Mouse (Mus musculus): ENCODE data around the gene Gm28710.

The Gm28710 gene

DNA sequence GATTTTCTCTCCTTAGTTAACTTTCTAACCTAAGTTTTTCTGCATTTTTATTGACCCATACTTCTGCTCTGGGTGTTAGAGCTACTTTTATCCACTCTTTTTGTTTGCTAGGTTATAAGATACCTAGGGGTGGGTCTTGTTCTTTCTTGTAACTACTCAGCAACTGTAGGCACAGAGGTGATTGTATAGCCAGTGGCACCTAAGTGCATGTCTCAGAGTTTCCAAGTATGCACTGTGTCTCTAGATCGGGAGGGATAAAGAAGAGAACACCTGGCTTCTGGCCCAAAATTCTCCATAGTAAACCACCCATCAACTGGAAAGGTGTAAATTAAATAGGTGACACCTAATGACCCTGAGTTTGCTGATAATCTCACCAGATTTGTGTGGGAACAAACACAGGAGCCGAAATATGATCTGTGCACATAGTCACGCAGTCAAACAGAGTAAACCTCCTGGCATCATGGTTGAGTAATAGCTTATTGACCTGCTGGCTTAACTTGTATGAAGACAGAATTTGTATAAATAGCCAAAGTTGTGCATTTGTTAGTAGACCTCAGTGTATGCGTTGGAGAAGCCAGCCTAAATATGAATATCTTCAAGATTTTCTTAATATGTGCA, at the start of gene Gm28710:
Gm28710 (plus strand) TSS at position 568 of the 618 bp plus-strand sequence.
- no peak for TF ChIP-seq GATA4 (IDR thresholded peaks at IDR 0.05; ENCODE audit: insufficient replicate concordance, low read length)

DNA sequence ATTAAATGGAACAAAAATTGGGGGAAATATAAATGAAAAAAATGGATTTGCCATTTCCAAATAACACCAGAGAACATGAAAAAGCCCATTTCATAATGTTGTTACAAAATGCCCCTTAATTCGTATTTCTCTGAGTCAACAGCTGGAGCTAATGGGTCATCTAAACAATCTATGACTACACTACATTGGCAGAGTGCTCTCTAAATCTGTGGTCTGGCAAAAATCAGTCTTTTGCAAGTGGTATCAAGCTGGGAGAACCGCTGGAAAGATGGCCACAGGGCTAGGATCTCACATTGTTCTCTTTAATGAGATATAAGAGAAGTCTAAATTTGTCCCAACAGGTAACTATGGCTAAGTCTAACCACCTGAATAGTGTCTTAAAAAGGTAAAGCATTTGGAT, 14.4 kb upstream of the Gm28710 start:
- TF ChIP-seq GATA4 (IDR thresholded peaks at IDR 0.05; ENCODE audit: insufficient replicate concordance, low read length), result no peak

DNA sequence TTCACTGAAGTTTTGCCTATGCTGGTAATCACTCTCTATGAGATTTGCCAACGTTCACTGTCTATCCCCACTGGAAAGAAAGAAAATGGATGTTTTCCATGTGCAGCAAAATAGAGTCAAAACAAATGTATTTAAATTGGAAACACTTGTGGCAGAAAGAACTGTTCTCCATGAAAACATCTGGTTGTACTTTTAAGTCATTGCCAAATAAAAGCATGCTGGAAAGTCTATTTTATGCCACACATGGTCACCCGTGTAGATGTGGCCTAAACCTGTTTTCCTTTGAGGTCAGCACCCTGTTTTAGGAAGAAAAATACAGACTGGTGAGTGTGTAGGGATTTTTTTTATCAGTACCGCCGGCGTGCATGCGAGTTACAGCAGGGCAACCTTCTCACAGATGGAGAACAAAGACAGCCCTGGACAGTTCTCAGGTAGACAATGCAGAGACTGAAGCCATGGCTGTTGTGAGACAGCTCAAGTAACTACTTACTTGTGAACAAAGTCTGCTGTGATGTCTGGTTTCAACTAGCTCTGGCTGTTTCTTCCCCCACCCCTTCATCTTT, 12.9 kb upstream of the Gm28710 start:
- TF ChIP-seq GATA4 (IDR thresholded peaks at IDR 0.05; ENCODE audit: insufficient replicate concordance, low read length), result no peak

DNA sequence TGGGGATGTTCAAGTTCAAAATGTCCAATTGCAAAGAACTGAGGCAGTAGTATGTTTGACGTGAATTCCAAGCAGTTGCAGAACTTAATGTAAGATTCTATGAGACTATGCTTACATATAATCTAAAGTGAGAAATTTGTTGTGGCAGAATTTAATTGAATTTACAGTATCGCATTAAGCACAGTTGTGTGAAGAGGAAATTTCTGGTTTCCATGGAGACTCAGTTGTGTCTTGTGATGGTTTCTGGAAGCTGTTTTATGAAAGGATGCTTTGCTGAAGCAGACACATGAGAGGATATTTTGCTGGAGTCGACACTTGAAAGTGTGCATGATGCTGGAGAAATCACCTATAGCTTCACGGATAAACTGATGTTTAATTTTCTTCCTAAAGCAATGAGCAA, 6.0 kb upstream of the Gm28710 start:
- no peak for TF ChIP-seq GATA4 (IDR thresholded peaks at IDR 0.05; ENCODE audit: insufficient replicate concordance, low read length)

- no peak for TF ChIP-seq GATA4 (IDR thresholded peaks at IDR 0.05; ENCODE audit: insufficient replicate concordance, low read length)
Measured at GRCm38 (mm10) chr5:16794972-16795371, 3.4 kb downstream of the Gm28710 start.

- TF ChIP-seq GATA4 (IDR thresholded peaks at IDR 0.05; ENCODE audit: insufficient replicate concordance, low read length), result no peak
Measured at GRCm38 (mm10) chr5:16802726-16803125, 11.1 kb downstream of the Gm28710 start.

DNA sequence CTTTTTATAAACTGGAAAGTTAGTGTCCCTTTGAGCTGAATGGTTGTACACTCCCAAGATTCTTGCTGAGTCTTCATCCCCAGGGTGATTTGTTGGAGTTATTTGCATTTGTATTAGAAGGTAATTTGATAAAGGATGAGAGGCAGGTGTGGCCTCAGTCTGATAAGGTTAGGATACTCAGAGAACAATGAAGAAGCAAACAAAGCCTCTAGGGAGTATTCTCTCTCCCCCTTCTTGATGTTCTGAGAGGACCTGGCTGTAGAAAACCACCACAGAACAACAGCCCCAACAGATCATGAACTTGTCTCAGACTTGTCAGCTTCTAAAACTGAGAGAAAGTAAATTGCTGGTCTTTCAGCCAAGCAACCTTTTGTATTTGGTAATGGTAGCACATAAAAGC, 47.4 kb downstream of the Gm28710 start:
- TF ChIP-seq GATA4 (IDR thresholded peaks at IDR 0.05; ENCODE audit: insufficient replicate concordance, low read length), result no peak

- TF ChIP-seq GATA4 (IDR thresholded peaks at IDR 0.05; ENCODE audit: insufficient replicate concordance, low read length), result no peak
Measured at GRCm38 (mm10) chr5:16869309-16869915, 77.8 kb downstream of the Gm28710 start.

GRCm38 (mm10) chr5:16894161-16894560, 102.6 kb downstream of the Gm28710 start:
- no peak for TF ChIP-seq GATA4 (IDR thresholded peaks at IDR 0.05; ENCODE audit: insufficient replicate concordance, low read length)

DNA sequence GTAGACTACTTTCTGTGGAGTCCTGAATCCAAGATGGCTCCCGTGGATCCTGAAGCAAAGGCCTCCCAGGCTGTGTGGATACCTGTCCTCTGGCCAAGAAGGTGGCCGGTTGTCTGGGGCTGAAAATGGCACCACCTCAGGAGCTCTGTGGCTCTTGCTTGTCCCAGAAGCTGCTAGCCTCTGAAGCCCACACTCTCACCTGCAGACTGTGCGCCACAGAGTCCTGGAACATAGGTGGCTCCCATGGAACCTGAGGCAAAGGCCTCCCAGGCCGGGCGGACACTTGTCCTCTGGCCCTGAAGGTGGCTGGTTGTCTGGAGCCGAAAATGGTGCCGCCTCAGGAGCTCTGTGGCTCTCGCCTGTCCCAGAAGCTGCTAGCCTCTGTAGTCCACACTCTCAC, 128.2 kb downstream of the Gm28710 start:
- TF ChIP-seq GATA4 (IDR thresholded peaks at IDR 0.05; ENCODE audit: insufficient replicate concordance, low read length), result no peak

- TF ChIP-seq GATA4 (IDR thresholded peaks at IDR 0.05; ENCODE audit: insufficient replicate concordance, low read length), result no peak
Measured at GRCm38 (mm10) chr5:16922473-16922872, 130.9 kb downstream of the Gm28710 start.

All from liver, adult (tissue).